ENCODE assay signal across 16 mouse cellular contexts in the genomic region with DNA sequence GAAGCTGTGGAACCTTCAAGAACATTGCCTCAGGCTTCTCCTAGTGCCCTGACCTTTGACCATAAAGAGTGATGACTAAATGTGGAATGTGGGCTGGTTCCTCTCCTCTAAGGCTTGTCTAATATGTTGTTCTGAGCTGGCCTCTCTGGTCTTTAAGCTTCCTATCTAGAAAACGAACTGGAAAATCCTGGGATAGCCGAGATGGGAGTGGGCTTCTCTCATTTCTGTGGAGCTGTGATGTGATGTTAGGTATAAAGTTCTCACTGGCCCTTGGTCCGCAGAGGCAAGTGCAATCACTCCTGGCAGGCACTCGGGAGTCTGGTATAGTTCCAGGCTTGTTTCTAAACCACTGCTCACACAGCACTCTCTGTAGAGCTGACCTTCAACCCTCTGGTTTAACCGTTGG. TPM values are rescaled to one million over a fixed set of nuclear protein-coding genes. Genes with fewer than 3 reads are reported as not detected.
DNase-seq lines count a peak whose midpoint lies in the region; ATAC-seq and TF ChIP-seq lines count a peak whose summit lies in the region.
"Had no signal": no experiment of that assay in that cellular context is flagged by ENCODE, and none has a peak within 500 bp of the region (broad histone marks: within the 10 kb centered on the region; RNA-seq: fewer than 3 reads in every experiment).

No protein-coding gene starts in this region.

- intact Hi-C loops in gastrocnemius, adult 2 months (cut with DNase I) = no loop called here

- H3K27ac ChIP-seq in gastrocnemius, adult 2 months = no peak overlapping the region
- H3K27ac ChIP-seq: embryonic facial prominence, embryonic 12.5 days; heart, embryonic 15.5 days; hindbrain, postnatal 0 days; neural tube, embryonic 15.5 days had no signal

- no peak overlapping the region for H3K4me3 ChIP-seq in gastrocnemius, adult 2 months
- H3K4me3 ChIP-seq: embryonic facial prominence, embryonic 12.5 days; heart, embryonic 15.5 days; neural tube, embryonic 15.5 days had no signal

- peak; percentile 38 for DNase-seq in gastrocnemius, adult 2 months
- no peak for DNase-seq in gastrocnemius, postnatal 10 days
- peak; percentile 22 to 31 for DNase-seq in lung, adult 18-20 months
- no peak for DNase-seq in lung, postnatal 4 days
- peak; percentile 53 for DNase-seq in large intestine, adult 2 months (ENCODE audit: low read depth, low spot score)
- DNase-seq in frontal cortex, postnatal 36 days (ENCODE audit: low spot score in 2 of 2) = no peak
- DNase-seq in layer of hippocampus, adult 9-10 months (ENCODE audit: low spot score) = no peak
- DNase-seq: cerebellum, adult 9-11 months; forebrain, postnatal 0 days; lung, embryonic 14.5 days; midbrain, embryonic 14.5 days had no signal

- WGBS in large intestine, adult 2 months = 23% methylated on average over 5 of the region's 5 CpGs

- no peak for TF ChIP-seq CTCF in gastrocnemius, adult 2 months (IDR thresholded peaks at IDR 0.05)

- no peak for ATAC-seq in erythroblast, adult 5-6 weeks (replicated peaks; ENCODE audit: low FRiP score, poor library complexity, severe bottlenecking)
- ATAC-seq: forebrain, postnatal 0 days; hindbrain, postnatal 0 days had no signal

RNA-seq across cellular contexts. Expression of a gene that starts 29.3 kb away (rescaled TPM):
- total RNA-seq in gastrocnemius, adult 2 months (2021) = 1 to 10 TPM; 8.6 to 9.7 TPM
- total RNA-seq in gastrocnemius, postnatal 10 days (2021) = 10 to 100 TPM; 16.9 to 18.2 TPM
- 24.1 and 46.5 TPM in 2 replicates for polyA plus RNA-seq in large intestine, adult 2 months (2012; rRNA removed)
- total RNA-seq in erythroblast, adult 5-6 weeks (2015; ENCODE audit: low replicate concordance) = 38.0 and 49.1 TPM in 2 replicates
- total RNA-seq in erythroblast, adult 5-6 weeks (2017; ENCODE audit: low replicate concordance) = 47.9 and 48.8 TPM in 2 replicates

Comparison
In these comparisons a context has a peak if more than half of its experiments do, and no peak if none do; other contexts are left out.
1. DNase-seq: peak in gastrocnemius, adult 2 months (single experiment), lung, adult 18-20 months (2 of 2) and large intestine, adult 2 months (single experiment); none in gastrocnemius, postnatal 10 days (single experiment), lung, postnatal 4 days (0 of 2), frontal cortex, postnatal 36 days (0 of 2) and layer of hippocampus, adult 9-10 months (single experiment).